Mouse (Mus musculus): ENCODE results near the gene Cox6b2. TPM values are rescaled to one million over a fixed set of nuclear protein-coding genes. Genes with fewer than 3 reads are reported as not detected.

Cox6b2 gene
- total and polyA plus RNA-seq, 3 experiments = 7.4 to 10.4 (median 7.9) TPM

- no peak for DNase-seq
These were observed 12.2 kb upstream of the Cox6b2 start for GRCm38 (mm10) chr7:4764946-4765710.

GRCm38 (mm10) chr7:4759670-4760069 lies 6.8 kb upstream of the Cox6b2 start:
- DNase-seq = no peak

GRCm38 (mm10) chr7:4751971-4752820 lies 698 bp downstream of the Cox6b2 start:
- DNase-seq = peak; percentile 42

- DNase-seq = no peak
These were observed 3.7 kb downstream of the Cox6b2 start for GRCm38 (mm10) chr7:4749169-4749568.

GRCm38 (mm10) chr7:4748321-4748720 lies 4.6 kb downstream of the Cox6b2 start:
- DNase-seq = no peak

- DNase-seq = no peak
These were observed 5.6 kb downstream of the Cox6b2 start for GRCm38 (mm10) chr7:4747156-4747899.

- DNase-seq = no peak
These were observed 6.4 kb downstream of the Cox6b2 start for GRCm38 (mm10) chr7:4746326-4746980.

- no peak for DNase-seq
These were observed 8.0 kb downstream of the Cox6b2 start for GRCm38 (mm10) chr7:4744886-4745285.

- DNase-seq = no peak
These were observed 9.5 kb downstream of the Cox6b2 start for GRCm38 (mm10) chr7:4743354-4743753.

- DNase-seq = no peak
These were observed 10.4 kb downstream of the Cox6b2 start for GRCm38 (mm10) chr7:4742482-4742819.

- DNase-seq = no peak
These were observed 11.0 kb downstream of the Cox6b2 start for GRCm38 (mm10) chr7:4741672-4742481.

- DNase-seq = peak; percentile 77
These were observed 11.7 kb downstream of the Cox6b2 start for GRCm38 (mm10) chr7:4741151-4741550.

GRCm38 (mm10) chr7:4740309-4740727 lies 12.6 kb downstream of the Cox6b2 start:
- no peak for DNase-seq

GRCm38 (mm10) chr7:4739544-4740275 lies 13.2 kb downstream of the Cox6b2 start, which contains the start of gene Kmt5c:
Kmt5c (plus strand) TSS chr7:4740115.
- DNase-seq = peak; percentile 99

GRCm38 (mm10) chr7:4739041-4739543 lies 13.8 kb downstream of the Cox6b2 start:
- DNase-seq = peak; percentile 26

- DNase-seq = peak; percentile 61
These were observed 19.9 kb downstream of the Cox6b2 start for GRCm38 (mm10) chr7:4732968-4733392.

GRCm38 (mm10) chr7:4731090-4731489 lies 21.8 kb downstream of the Cox6b2 start:
- no peak for DNase-seq

GRCm38 (mm10) chr7:4725169-4725568 lies 27.7 kb downstream of the Cox6b2 start, which contains the start of gene Tmem150b:
Tmem150b (minus strand) TSS chr7:4725249.
- DNase-seq = no peak

GRCm38 (mm10) chr7:4724359-4724758 lies 28.5 kb downstream of the Cox6b2 start:
- no peak for DNase-seq

GRCm38 (mm10) chr7:4723508-4723907 lies 29.4 kb downstream of the Cox6b2 start:
- no peak for DNase-seq

Data from adrenal gland, adult 2 months (tissue).